Mouse (Mus musculus) liver, embryonic 11.5 days (tissue): ENCODE results near the gene Nod2. TPM values are rescaled to one million over a fixed set of nuclear protein-coding genes. Genes with fewer than 3 reads are reported as not detected.
A peak's percentile ranks its signal among the peaks of the same experiment; 100 is the strongest.

ENCODE experiments used
- ATAC-seq: fragments of 200-750 bp; cut with Nextera tagmentation; replicated peaks from 2 replicates; pipeline ENCODE4 v1.8.0; 2017; ENCODE audit warnings: moderate number of reproducible peaks, mild to moderate bottlenecking, moderate TSS enrichment, moderate library complexity; ENCODE audit not compliant: low FRiP score
- DNase-seq: peaks from one replicate; pipeline ENCODE4 v3.0.0-alpha.2; 2017; ENCODE audit warnings: low spot score
- H3K27ac ChIP-seq: fragments of 300-500 bp; sonication (generic); 2 replicates; pipeline ENCODE4 v1.5.1; 2014; ENCODE audit warnings: mild to moderate bottlenecking, low read depth, low read length, control low read depth
- H3K27me3 ChIP-seq: fragments of 300-500 bp; sonication (generic); replicated peaks from 2 replicates; pipeline ENCODE4 v1.6.1; 2014; ENCODE audit warnings: low read length, mixed read lengths; ENCODE audit not compliant: control insufficient read depth, insufficient read depth
- H3K36me3 ChIP-seq: fragments of 300-500 bp; sonication (generic); 2 replicates; pipeline ENCODE4 v1.6.1; 2014; ENCODE audit warnings: mild to moderate bottlenecking, low read length, moderate library complexity, mixed read lengths; ENCODE audit not compliant: control insufficient read depth, insufficient read depth
- H3K4me1 ChIP-seq: fragments of 300-500 bp; sonication (generic); replicated peaks from 2 replicates; pipeline ENCODE4 v1.6.1; 2014; ENCODE audit warnings: low read length, mixed read lengths; ENCODE audit not compliant: control insufficient read depth, insufficient read depth
- H3K4me2 ChIP-seq: fragments of 300-500 bp; sonication (generic); 2 replicates; pipeline ENCODE4 v1.6.1; 2014; ENCODE audit warnings: mild to moderate bottlenecking, control low read depth, moderate library complexity
- H3K4me3 ChIP-seq: fragments of 300-500 bp; sonication (generic); 2 replicates; pipeline ENCODE4 v1.5.1; 2014; ENCODE audit warnings: low read depth, low read length, control low read depth
- H3K9ac ChIP-seq: fragments of 300-500 bp; sonication (generic); 2 replicates; pipeline ENCODE4 v1.6.1; 2014; ENCODE audit warnings: low read depth, low read length, control low read depth
- H3K9me3 ChIP-seq: fragments of 300-500 bp; sonication (generic); 2 replicates; pipeline ENCODE4 v1.6.1; 2016; ENCODE audit warnings: low read length, inconsistent platforms, mixed read lengths; ENCODE audit not compliant: control insufficient read depth
- WGBS: fragments of 180-500 bp; shearing (Covaris S2); extraction: QIAGEN DNeasy Blood & Tissue Kit; methylation state at CpG from one replicate; pipeline ENCODE4 v1.1.7; 2014; 5-methylcytosine and 5-hydroxymethylcytosine counted together
- polyA plus RNA-seq: library from polyadenylated mRNA; unstranded; fragments of >200 nt; fragmentation: Nextera tagmentation; extraction: Ambion mirVana; gene quantifications from 2 replicates; pipeline ENCODE4 v1.2.1, GENCODE M21; 2014

Nod2 gene
- polyA plus RNA-seq, 1 experiment from 2014 or later, result 0.15 TPM

- no peak overlapping the region for H3K9ac ChIP-seq
- DNase-seq, result no peak
- H3K9me3 ChIP-seq, result no peaks in the 10 kb centered on the region
- H3K4me1 ChIP-seq, result no peaks in the 10 kb centered on the region
- H3K27ac ChIP-seq, result no peak overlapping the region
- ATAC-seq, result no peak
- no peaks in the 10 kb centered on the region for H3K36me3 ChIP-seq
- H3K27me3 ChIP-seq, result no peaks in the 10 kb centered on the region
- 85% methylated on average over 8 of the region's 8 CpGs for WGBS
- H3K4me3 ChIP-seq, result no peak overlapping the region
- no peak overlapping the region for H3K4me2 ChIP-seq
Measured at GRCm38 (mm10) chr8:88681046-88681445, 33.9 kb downstream of the Nod2 start.

- DNase-seq (no peak), ATAC-seq (no peak)
- Histone ChIP-seq H3K27me3 (no peaks in the 10 kb centered on the region), H3K36me3 (no peaks in the 10 kb centered on the region), H3K4me3 (no peak overlapping the region), H3K9ac (no peak overlapping the region), H3K9me3 (no peaks in the 10 kb centered on the region), H3K27ac (no peak overlapping the region), H3K4me2 (no peak overlapping the region), H3K4me1 (no peaks in the 10 kb centered on the region)
- WGBS, result 84% methylated on average over 7 of the region's 7 CpGs
Measured at GRCm38 (mm10) chr8:88683656-88684289, 36.7 kb downstream of the Nod2 start.

- no peak overlapping the region for H3K4me2 ChIP-seq
- DNase-seq, result peak; percentile 20
- no peak overlapping the region for H3K4me3 ChIP-seq
Measured at GRCm38 (mm10) chr8:88686226-88686905, 39.3 kb downstream of the Nod2 start.

GRCm38 (mm10) chr8:88686906-88687235 lies 39.8 kb downstream of the Nod2 start:
- no peaks in the 10 kb centered on the region for H3K4me1 ChIP-seq
- H3K27ac ChIP-seq, result no peak overlapping the region
- H3K4me2 ChIP-seq, result no peak overlapping the region
- H3K36me3 ChIP-seq, result no peaks in the 10 kb centered on the region
- 70% methylated on average over 8 of the region's 8 CpGs for WGBS
- H3K27me3 ChIP-seq, result no peaks in the 10 kb centered on the region; the same call in 1 of the 2 replicates
- H3K4me3 ChIP-seq, result no peak overlapping the region
- ATAC-seq (no peak), DNase-seq (no peak)
- no peak overlapping the region for H3K9ac ChIP-seq
- no peaks in the 10 kb centered on the region for H3K9me3 ChIP-seq

More at GRCm38 (mm10) chr8:88686226-88686905, 39.3 kb downstream of the Nod2 start:
- Histone ChIP-seq H3K36me3 (no peaks in the 10 kb centered on the region), H3K9ac (no peak overlapping the region), H3K27ac (no peak overlapping the region), H3K27me3 (no peaks in the 10 kb centered on the region; the same call in 1 of the 2 replicates), H3K4me1 (no peaks in the 10 kb centered on the region), H3K9me3 (no peaks in the 10 kb centered on the region)
- 55% methylated on average over 9 of the region's 9 CpGs for WGBS
- ATAC-seq, result no peak

GRCm38 (mm10) chr8:88689151-88689550 lies 42.0 kb downstream of the Nod2 start:
- no peak overlapping the region for H3K4me2 ChIP-seq
- WGBS, result 70% methylated on average over 6 of the region's 6 CpGs
- no peaks in the 10 kb centered on the region for H3K36me3 ChIP-seq
- H3K9ac ChIP-seq, result no peak overlapping the region
- H3K27me3 ChIP-seq, result no peaks in the 10 kb centered on the region; the same call in 1 of the 2 replicates
- H3K27ac ChIP-seq, result no peak overlapping the region
- no peak overlapping the region for H3K4me3 ChIP-seq
- H3K9me3 ChIP-seq, result no peaks in the 10 kb centered on the region
- no peaks in the 10 kb centered on the region for H3K4me1 ChIP-seq
- ATAC-seq (no peak), DNase-seq (no peak)

- no peaks in the 10 kb centered on the region for H3K9me3 ChIP-seq
- no peak overlapping the region for H3K4me3 ChIP-seq
- ATAC-seq (no peak), DNase-seq (no peak)
- H3K27me3 ChIP-seq, result no peaks in the 10 kb centered on the region; the same call in 1 of the 2 replicates
- no peak overlapping the region for H3K27ac ChIP-seq
- no peaks in the 10 kb centered on the region for H3K36me3 ChIP-seq
- WGBS, result 80% methylated on average over 6 of the region's 6 CpGs
- no peaks in the 10 kb centered on the region for H3K4me1 ChIP-seq
- H3K4me2 ChIP-seq, result no peak overlapping the region
- H3K9ac ChIP-seq, result no peak overlapping the region
Measured at GRCm38 (mm10) chr8:88689891-88690290, 42.8 kb downstream of the Nod2 start.

- ATAC-seq, result no peak
- peaks cover 3% of the 10 kb centered on the region; the same call in 1 of the 2 replicates for H3K4me1 ChIP-seq
- H3K27me3 ChIP-seq, result no peaks in the 10 kb centered on the region; the same call in 1 of the 2 replicates
- no peaks in the 10 kb centered on the region for H3K9me3 ChIP-seq
- H3K27ac ChIP-seq, result no peak overlapping the region
- WGBS, result 52% methylated on average over 4 of the region's 4 CpGs
- no peak overlapping the region for H3K4me2 ChIP-seq
- H3K9ac ChIP-seq, result no peak overlapping the region
- H3K4me3 ChIP-seq, result no peak overlapping the region
- no peak for DNase-seq
- no peaks in the 10 kb centered on the region for H3K36me3 ChIP-seq
Measured at GRCm38 (mm10) chr8:88691342-88691948, 44.3 kb downstream of the Nod2 start.

GRCm38 (mm10) chr8:88691961-88692360 lies 44.8 kb downstream of the Nod2 start:
- H3K9me3 ChIP-seq, result no peaks in the 10 kb centered on the region
- ATAC-seq (no peak), DNase-seq (no peak)
- H3K4me1 ChIP-seq, result peaks cover 3% of the 10 kb centered on the region; the same call in 1 of the 2 replicates
- H3K4me2 ChIP-seq, result no peak overlapping the region
- no peak overlapping the region for H3K9ac ChIP-seq
- no peak overlapping the region for H3K4me3 ChIP-seq
- H3K27ac ChIP-seq, result no peak overlapping the region
- no peaks in the 10 kb centered on the region for H3K36me3 ChIP-seq
- 28% methylated on average over 7 of the region's 7 CpGs for WGBS
- no peaks in the 10 kb centered on the region; the same call in 1 of the 2 replicates for H3K27me3 ChIP-seq
